Mouse (Mus musculus): ENCODE results near the gene Rplp1. TPM values are rescaled to one million over a fixed set of nuclear protein-coding genes. Genes with fewer than 3 reads are reported as not detected.

Gene Rplp1
- polyA plus RNA-seq (2021; fragmentation: Nextera tagmentation) = 3,662 and 4,164 TPM in 2 replicates
- long read RNA-seq, experiment 1, transcript Rplp1-201 (3 exons, 499 nt) = major isoform, 1,586 of 1,599 reads
- long read RNA-seq, experiment 1, partial matches to known transcripts = 4 of 1,599 reads
- long read RNA-seq, experiment 1, other reads (novel, unspliced or antisense) = 9 of 1,599 reads
- long read RNA-seq, experiment 2, transcript Rplp1-201 (3 exons, 499 nt) = major isoform, 40 of 41 reads
- long read RNA-seq, experiment 2, partial matches to known transcripts = 1 of 41 reads
- long read RNA-seq, experiment 2, other reads (novel, unspliced or antisense) = 0 of 41 reads

GRCm38 (mm10) chr9:61914203-61914916, at the start of gene Rplp1:
Rplp1 (minus strand) TSS chr9:61914542.

GRCm38 (mm10) chr9:61946623-61947401, 32.5 kb upstream of the Rplp1 start, which contains the start of gene Kif23:
Kif23 (minus strand) TSS chr9:61946774.

Other genes starting within 250 kb of the Rplp1 start
- 0.33 and 0.46 TPM in 2 replicates for gene Kif23, start 32.2 kb upstream of the Rplp1 start, polyA plus RNA-seq (2021; fragmentation: Nextera tagmentation)
- gene Paqr5, start 112.3 kb upstream of the Rplp1 start, polyA plus RNA-seq (2021; fragmentation: Nextera tagmentation) = 3.9 and 8.2 TPM in 2 replicates
- gene Glce, start 208.1 kb upstream of the Rplp1 start, polyA plus RNA-seq (2021; fragmentation: Nextera tagmentation) = 7.6 and 7.9 TPM in 2 replicates